In genomic region chr1:136130951-136131558, GRCm38 (mm10) we compare ENCODE assay signal across 9 mouse cellular contexts. TPM values are rescaled to one million over a fixed set of nuclear protein-coding genes. Genes with fewer than 3 reads are reported as not detected.
A peak's percentile ranks its signal among the peaks of the same experiment; 100 is the strongest.
DNase-seq lines count a peak whose midpoint lies in the region; ATAC-seq and TF ChIP-seq lines count a peak whose summit lies in the region.
"Had no signal": no experiment of that assay in that cellular context is flagged by ENCODE, and none has a peak within 500 bp of the region (broad histone marks: within the 10 kb centered on the region; RNA-seq: fewer than 3 reads in every experiment).

Gene Kif21b, plus strand, starts transcription at chr1:136131389.

- TF ChIP-seq CTCF in bone marrow, adult 2 months (IDR thresholded peaks at IDR 0.05; ENCODE audit: control insufficient read depth, insufficient read depth, low read length) = no peak
- TF ChIP-seq CTCF in kidney, postnatal 0 days (IDR thresholded peaks at IDR 0.05; ENCODE audit: low read depth) = no peak
- TF ChIP-seq CTCF in liver, adult 2 months (IDR thresholded peaks at IDR 0.05; ENCODE audit: low read depth, low read length) = no peak

- peak; percentile 67 for DNase-seq in 3T3-L1 (ENCODE audit: low read depth, low spot score)
- peak; percentile 94 for DNase-seq in kidney, postnatal 0 days (ENCODE audit: low spot score)
- peak; percentile 43 for DNase-seq in liver, adult 2 months (ENCODE audit: extremely low read depth, low read depth, low spot score)
- DNase-seq in spleen, postnatal 4 days (ENCODE audit: low spot score in 2 of 2) = peak; percentile 85 to 90

- no peaks in the 10 kb centered on the region for H3K27me3 ChIP-seq in embryonic facial prominence, embryonic 15.5 days
- 0 out of 2 replicates have a peak, but pooled peaks cover 12% of the 10 kb centered on the region for H3K27me3 ChIP-seq in heart, embryonic 13.5 days (replicated peaks)
- no peaks in the 10 kb centered on the region for H3K27me3 ChIP-seq in kidney, postnatal 0 days (ENCODE audit: insufficient read depth, low read length)
- H3K27me3 ChIP-seq in liver, adult 2 months (ENCODE audit: control insufficient read depth, insufficient read depth, low read length) = peaks cover 4% of the 10 kb centered on the region
- H3K27me3 ChIP-seq in myocyte (ENCODE audit: control insufficient read depth, insufficient read depth, insufficient read length) = no peaks in the 10 kb centered on the region
- H3K27me3 ChIP-seq: Patski had no signal

- H3K27ac ChIP-seq in bone marrow, adult 2 months (ENCODE audit: control insufficient read depth, insufficient read depth, low read depth, low read length, poor library complexity) = peak within 1 kb of the TSS; percentile 94
- H3K27ac ChIP-seq in embryonic facial prominence, embryonic 15.5 days (replicated peaks) = peak within 1 kb of the TSS; percentile 25; the same call in 1 of the 2 replicates
- H3K27ac ChIP-seq in heart, embryonic 13.5 days (replicated peaks) = peak within 1 kb of the TSS; percentile 41; the same call in 1 of the 2 replicates
- no peak within 1 kb of the TSS for H3K27ac ChIP-seq in kidney, postnatal 0 days
- H3K27ac ChIP-seq in liver, adult 2 months (replicated peaks; ENCODE audit: insufficient read depth, low read depth, low read length) = 0 out of 2 replicates have a peak within 1 kb of the TSS, but pooled peaks have one; percentile 20

- H3ac ChIP-seq in myocyte (ENCODE audit: control insufficient read depth, insufficient read length) = peak within 1 kb of the TSS; percentile 44

- no peaks in the 10 kb centered on the region for H3K36me3 ChIP-seq in embryonic facial prominence, embryonic 15.5 days
- H3K36me3 ChIP-seq in heart, embryonic 13.5 days = no peaks in the 10 kb centered on the region
- no peaks in the 10 kb centered on the region for H3K36me3 ChIP-seq in kidney, postnatal 0 days (ENCODE audit: insufficient read depth, low read length)
- H3K36me3 ChIP-seq in liver, adult 2 months (ENCODE audit: control insufficient read depth, insufficient read depth, low read length) = no peaks in the 10 kb centered on the region
- H3K36me3 ChIP-seq in myocyte (ENCODE audit: control insufficient read depth, insufficient read depth) = no peaks in the 10 kb centered on the region

- H3K9ac ChIP-seq in embryonic facial prominence, embryonic 15.5 days = peak within 1 kb of the TSS; percentile 57
- peak within 1 kb of the TSS; percentile 89 for H3K9ac ChIP-seq in heart, embryonic 13.5 days
- peak within 1 kb of the TSS; percentile 65 for H3K9ac ChIP-seq in kidney, postnatal 0 days (ENCODE audit: low read depth, low read length)
- H3K9ac ChIP-seq in liver, adult 2 months (ENCODE audit: low read depth, low read length) = peak within 1 kb of the TSS; percentile 86

- peak within 1 kb of the TSS; percentile 74 for H3K4me3 ChIP-seq in bone marrow, adult 2 months (replicated peaks; ENCODE audit: control insufficient read depth, low read depth, low read length)
- H3K4me3 ChIP-seq in embryonic facial prominence, embryonic 15.5 days (replicated peaks) = peak within 1 kb of the TSS; percentile 69
- H3K4me3 ChIP-seq in heart, embryonic 13.5 days = peak within 1 kb of the TSS; percentile 82
- H3K4me3 ChIP-seq in kidney, postnatal 0 days (replicated peaks; ENCODE audit: low read depth, low read length) = peak within 1 kb of the TSS; percentile 66
- peak within 1 kb of the TSS; percentile 76 for H3K4me3 ChIP-seq in liver, adult 2 months (ENCODE audit: insufficient read depth, low read depth, low read length)
- H3K4me3 ChIP-seq in myocyte = peak within 1 kb of the TSS; percentile 57

- no peaks in the 10 kb centered on the region for H3K79me2 ChIP-seq in liver, adult 2 months (ENCODE audit: control insufficient read depth, insufficient read depth, low read length)
- H3K79me2 ChIP-seq in myocyte (ENCODE audit: control insufficient read depth, insufficient read depth) = peaks cover 36% of the 10 kb centered on the region

- H3K9me3 ChIP-seq in embryonic facial prominence, embryonic 15.5 days (replicated peaks) = no peaks in the 10 kb centered on the region
- H3K9me3 ChIP-seq in heart, embryonic 13.5 days = no peaks in the 10 kb centered on the region
- no peaks in the 10 kb centered on the region for H3K9me3 ChIP-seq in kidney, postnatal 0 days (replicated peaks; ENCODE audit: low read length)

- under 1% methylated on average over 42 of the region's 42 CpGs for WGBS in bone marrow, adult 2 months
- 2% methylated on average over 42 of the region's 42 CpGs for WGBS in embryonic facial prominence, embryonic 15.5 days
- WGBS in heart, embryonic 13.5 days = 1% methylated on average over 42 of the region's 42 CpGs
- WGBS in kidney, postnatal 0 days = 1% methylated on average over 42 of the region's 42 CpGs
- WGBS in liver, adult 2 months = 4% methylated on average over 42 of the region's 42 CpGs

- H3K4me2 ChIP-seq in embryonic facial prominence, embryonic 15.5 days (replicated peaks) = peak within 1 kb of the TSS; percentile 97
- peak within 1 kb of the TSS; percentile 100 for H3K4me2 ChIP-seq in heart, embryonic 13.5 days
- peak within 1 kb of the TSS; percentile 100 for H3K4me2 ChIP-seq in kidney, postnatal 0 days (ENCODE audit: low read length)
- H3K4me2 ChIP-seq in myocyte (ENCODE audit: low read depth) = peak within 1 kb of the TSS; percentile 91

- TF ChIP-seq POLR2A in bone marrow, adult 2 months (IDR thresholded peaks at IDR 0.05; ENCODE audit: borderline replicate concordance, control insufficient read depth, low read depth, low read length) = peak; percentile 65; the same call in 1 of the 2 replicates
- TF ChIP-seq POLR2A in liver, adult 2 months (IDR thresholded peaks at IDR 0.05; ENCODE audit: extremely low read depth, insufficient read depth, low read length) = no peak
- peak; percentile 53 for TF ChIP-seq POLR2A in myocyte (IDR thresholded peaks at IDR 0.05; ENCODE audit: insufficient read length, low read depth)

- peak; percentile 91 for ATAC-seq in embryonic facial prominence, embryonic 15.5 days (ENCODE audit: insufficient number of reproducible peaks, low FRiP score, low TSS enrichment, low read depth)
- ATAC-seq in heart, embryonic 13.5 days (ENCODE audit: extremely low read depth, insufficient number of reproducible peaks, low FRiP score, low TSS enrichment) = peak; percentile 83
- peak; percentile 89 for ATAC-seq in kidney, postnatal 0 days (replicated peaks; ENCODE audit: low FRiP score, low read depth)
- ATAC-seq: Patski had no signal

- H3K4me1 ChIP-seq in bone marrow, adult 2 months (ENCODE audit: control insufficient read depth, insufficient read depth, low read length) = peaks cover 11% of the 10 kb centered on the region; the same call in 1 of the 2 replicates
- H3K4me1 ChIP-seq in embryonic facial prominence, embryonic 15.5 days = peaks cover 67% of the 10 kb centered on the region
- peaks cover 94% of the 10 kb centered on the region for H3K4me1 ChIP-seq in heart, embryonic 13.5 days
- peaks cover 21% of the 10 kb centered on the region; the same call in 1 of the 2 replicates for H3K4me1 ChIP-seq in kidney, postnatal 0 days (replicated peaks; ENCODE audit: insufficient read depth, low read length)
- H3K4me1 ChIP-seq in liver, adult 2 months (ENCODE audit: control insufficient read depth, insufficient read depth, low read length) = 0 out of 2 replicates have a peak, but pooled peaks cover 3% of the 10 kb centered on the region

TF ChIP-seq in myocyte, 11 proteins besides CTCF, POLR2A, EP300 and RAD21:
- TF ChIP-seq POLR2AphosphoS2 (IDR thresholded peaks at IDR 0.05; ENCODE audit: insufficient read length, low read depth) = peak; percentile 41
- TF ChIP-seq MYOD1 (IDR thresholded peaks at IDR 0.05; ENCODE audit: control insufficient read depth in 1 of 3, insufficient read length in 2 of 3, low read depth in 2 of 3) = no peak
- no peak for TF ChIP-seq CEBPB (IDR thresholded peaks at IDR 0.05; ENCODE audit: insufficient read depth, poor library complexity, severe bottlenecking)
- no peak for TF ChIP-seq E2F4 (IDR thresholded peaks at IDR 0.05; ENCODE audit: insufficient read depth)

RNA-seq across cellular contexts. Expression of gene Kif21b, which starts in this region (rescaled TPM):
- 22.5 and 40.5 TPM in 2 replicates for polyA plus RNA-seq in bone marrow, adult 2 months (2011; ENCODE audit: insufficient read depth, insufficient read length, low replicate concordance, missing spikeins)
- polyA plus RNA-seq in embryonic facial prominence, embryonic 15.5 days (2015; fragmentation: Nextera tagmentation; extraction: Ambion mirVana) = 2.8 TPM in 2 replicates
- polyA plus RNA-seq in heart, embryonic 13.5 days (2015; fragmentation: Nextera tagmentation; extraction: Ambion mirVana) = 1.5 and 1.7 TPM in 2 replicates
- polyA plus RNA-seq in kidney, postnatal 0 days (2015; fragmentation: Nextera tagmentation; extraction: Ambion mirVana) = 0.74 and 0.88 TPM in 2 replicates
- 0.74 and 0.94 TPM in 2 replicates for total RNA-seq in liver, adult 2 months (2014; rRNA removed)
- 0.82 and 1.5 TPM in 2 replicates for polyA plus RNA-seq in liver, adult 2 months (2012; rRNA removed)
- polyA plus RNA-seq in myocyte (2012; fragmentation: generic; extraction: Trizol) = 16.8 TPM

Comparison
In these comparisons a context has a peak if more than half of its experiments do, and no peak if none do; other contexts are left out.
1. Peak in DNase-seq, ATAC-seq, H3K4me3 ChIP-seq, H3K9ac ChIP-seq and H3K4me2 ChIP-seq in kidney, postnatal 0 days; RNA of the gene not detected or under 1 TPM.
2. DNase-seq: peak in every context shown above with its lines; median percentile 94 in kidney, postnatal 0 days; 88 in spleen, postnatal 4 days; 67 in 3T3-L1; 43 in liver, adult 2 months.